Mouse (Mus musculus): Measurements from ENCODE around the gene Fam167b.

The Fam167b gene

GRCm38 (mm10) chr4:129578466-129578865, at the start of gene Fam167b:
Fam167b (minus strand) TSS chr4:129578549.
- DNase-seq = peak; percentile 75

GRCm38 (mm10) chr4:129626035-129626434, 47.7 kb upstream of the Fam167b start:
- no peak for DNase-seq

DNA sequence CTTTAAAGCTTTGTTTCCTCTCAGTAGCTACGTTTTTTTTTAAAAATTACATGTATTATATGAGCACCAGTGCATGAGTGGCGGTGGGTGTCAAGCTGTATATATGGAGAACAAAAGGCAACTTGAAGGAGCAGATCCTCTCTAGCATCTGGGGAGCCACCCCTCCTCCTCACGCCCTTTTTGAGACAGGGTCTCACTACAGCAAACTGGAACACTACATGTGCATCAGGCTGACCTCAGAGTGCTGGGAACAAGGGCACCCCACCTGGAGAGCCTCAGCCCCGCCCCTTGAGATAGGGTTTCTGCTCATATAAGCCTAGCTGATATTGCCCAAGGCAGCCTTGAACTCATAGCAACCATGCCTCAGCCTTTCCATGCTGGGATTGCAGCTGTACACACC, 47.1 kb upstream of the Fam167b start:
- DNase-seq = no peak

- peak; percentile 61 for DNase-seq
These were observed 46.7 kb upstream of the Fam167b start for GRCm38 (mm10) chr4:129625029-129625370.

GRCm38 (mm10) chr4:129624281-129625028, 46.1 kb upstream of the Fam167b start:
- peak; percentile 90 for DNase-seq

- peak; percentile 69 for DNase-seq
These were observed 45.3 kb upstream of the Fam167b start, which contains the start of gene Ccdc28b for GRCm38 (mm10) chr4:129623681-129624091. Ccdc28b (minus strand) TSS chr4:129623947.

GRCm38 (mm10) chr4:129622803-129623535, 44.6 kb upstream of the Fam167b start:
- no peak for DNase-seq

DNA sequence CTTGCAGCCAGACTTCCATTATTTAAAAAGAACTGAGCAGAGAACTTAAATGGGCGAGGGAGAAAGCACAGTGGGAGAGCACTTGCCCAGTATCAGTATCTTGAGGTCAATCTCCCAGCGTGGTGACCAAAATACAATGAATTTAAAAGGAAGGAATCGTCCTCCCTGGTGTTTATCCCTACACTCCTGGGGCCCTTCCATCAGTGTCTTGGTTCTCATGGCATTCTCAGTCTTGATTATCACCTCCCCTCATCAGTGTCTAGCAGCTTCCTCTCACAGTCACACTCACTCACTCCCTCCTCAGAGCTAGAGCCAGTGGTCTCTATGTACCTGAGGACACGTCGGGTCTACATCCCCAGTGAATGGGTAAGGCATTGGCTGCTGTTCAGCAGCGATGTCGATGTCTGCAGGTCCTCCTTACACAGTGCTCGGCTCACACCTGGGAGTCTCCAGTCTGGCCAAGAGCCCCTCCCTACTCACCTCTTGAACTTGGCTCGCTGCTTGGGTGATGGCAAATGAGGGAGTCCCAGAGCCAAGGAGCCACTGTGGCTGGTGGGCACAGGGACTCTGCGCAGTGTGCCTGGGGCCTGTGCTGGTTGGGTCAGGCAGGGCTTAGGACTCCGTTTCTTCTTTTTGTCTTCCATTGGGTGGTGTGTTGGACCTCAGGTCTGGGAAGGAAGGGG, 43.9 kb upstream of the Fam167b start:
- DNase-seq = no peak

DNA sequence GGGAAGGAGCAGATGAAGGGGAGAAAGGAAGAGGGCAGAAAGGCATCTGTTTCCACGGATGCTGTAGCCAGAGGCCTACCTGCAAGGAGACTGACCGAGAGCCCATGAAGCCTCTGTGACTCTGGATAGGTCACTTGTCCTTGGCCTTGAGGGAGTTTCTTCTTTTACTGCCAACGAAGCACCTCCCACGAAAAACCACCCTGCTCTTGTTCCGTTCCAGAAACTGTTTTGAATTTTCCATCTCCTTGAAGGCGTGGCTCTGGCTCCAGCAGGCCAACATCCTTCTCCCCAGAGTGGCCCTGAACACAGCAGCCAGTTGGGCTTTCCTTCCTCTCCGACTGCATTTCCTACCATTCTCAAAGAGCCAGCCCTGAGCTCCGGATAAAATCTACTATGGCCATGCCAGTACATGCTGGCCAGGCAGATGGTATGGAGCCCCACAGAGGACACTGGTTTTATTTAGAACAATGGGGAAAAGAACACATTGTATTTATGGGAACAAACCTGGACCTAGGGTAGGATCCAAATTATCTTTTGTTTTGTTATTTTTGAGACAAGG, 43.0 kb upstream of the Fam167b start:
- peak; percentile 63 for DNase-seq

DNA sequence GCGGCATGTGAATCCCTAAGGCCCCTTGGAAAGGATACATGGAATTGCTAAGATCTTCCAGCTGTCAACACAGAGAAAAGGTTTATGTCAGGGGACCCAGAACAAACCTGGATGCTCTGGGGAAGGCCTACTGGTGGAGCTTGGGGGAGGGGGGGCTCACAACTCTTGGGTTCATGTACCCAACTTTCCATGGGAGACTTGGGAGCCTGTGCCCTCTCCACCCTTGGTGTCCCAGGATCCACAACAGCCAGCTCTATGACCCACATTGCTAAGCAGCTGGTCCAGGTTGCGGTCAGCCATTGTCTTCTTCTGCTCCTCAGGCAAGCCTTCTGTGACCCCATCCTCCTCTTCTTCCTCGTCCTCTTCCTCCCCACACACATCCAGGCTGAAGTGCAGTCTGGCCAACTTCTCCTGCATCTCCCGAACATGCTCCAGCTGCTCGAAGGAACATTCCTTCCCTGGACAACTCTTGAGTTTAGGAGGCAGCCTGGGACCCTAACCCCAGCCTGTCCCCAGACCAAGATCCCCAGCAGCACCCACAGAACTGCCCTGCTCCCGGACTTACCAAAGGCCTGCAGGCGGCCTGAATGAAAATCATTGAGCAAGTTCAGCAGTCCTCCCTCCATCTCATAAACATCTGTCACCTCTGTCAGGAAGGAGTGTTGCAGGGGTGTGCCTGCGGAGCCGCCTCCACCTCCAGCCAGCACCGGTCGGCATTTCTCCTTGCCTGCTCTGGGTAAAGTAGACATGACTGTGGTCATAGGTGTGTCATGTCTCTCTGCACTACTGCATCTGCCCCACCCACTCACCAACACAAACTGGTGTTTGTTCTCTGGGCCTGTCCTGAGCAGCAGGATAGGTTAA, 42.3 kb upstream of the Fam167b start:
- DNase-seq = no peak

DNA sequence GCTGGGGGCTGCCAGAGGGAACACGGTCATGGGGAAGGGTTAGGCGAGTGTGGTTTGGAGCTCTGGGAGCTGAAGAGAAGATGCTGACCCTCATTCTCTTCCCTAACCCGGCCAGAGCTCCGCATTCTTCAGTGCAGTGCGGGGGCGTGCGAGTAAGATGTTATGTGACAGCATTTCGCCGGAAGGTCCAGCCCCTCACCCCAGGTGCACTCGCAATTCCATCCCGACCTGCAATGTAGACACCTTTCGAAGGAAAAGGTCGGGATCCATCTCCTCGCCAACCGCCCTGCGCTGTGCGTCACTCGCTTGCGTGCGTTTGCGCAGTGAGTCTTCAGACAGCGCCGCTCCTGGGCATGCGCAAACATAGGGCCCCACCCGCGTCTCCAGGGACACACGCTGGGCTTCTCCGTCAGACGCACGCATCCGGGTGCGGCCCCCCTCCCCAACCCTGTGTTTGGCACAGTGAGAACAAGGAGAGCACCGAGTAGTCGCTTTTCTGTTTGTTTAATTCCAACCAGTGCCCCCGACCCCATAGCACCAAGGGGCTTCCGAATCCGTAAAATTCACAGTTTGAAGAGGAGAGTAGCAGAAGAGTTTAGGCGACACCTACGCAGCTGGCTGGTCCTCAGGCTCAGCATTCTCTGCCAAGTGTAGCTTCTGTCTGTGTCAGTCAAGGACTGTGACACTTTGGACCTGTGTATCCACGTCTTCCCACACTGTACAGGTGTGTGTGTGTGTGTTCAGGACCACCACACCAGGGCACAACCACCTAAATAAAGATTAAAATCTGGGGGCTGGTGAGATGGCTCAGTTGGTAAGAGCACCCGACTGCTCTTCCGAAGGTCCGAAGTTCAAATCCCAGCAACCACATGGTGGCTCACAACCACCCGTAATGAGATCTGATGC, 40.7 kb upstream of the Fam167b start, which contains the start of gene Iqcc:
TSS of gene Iqcc (minus strand) at position 314 of the 906 bp plus-strand sequence.
- peak; percentile 97 for DNase-seq

- DNase-seq = no peak
These were observed 39.7 kb upstream of the Fam167b start for GRCm38 (mm10) chr4:129618031-129618430.

GRCm38 (mm10) chr4:129617121-129617641, 38.8 kb upstream of the Fam167b start:
- DNase-seq = no peak

GRCm38 (mm10) chr4:129616631-129617030, 38.3 kb upstream of the Fam167b start:
- no peak for DNase-seq

DNA sequence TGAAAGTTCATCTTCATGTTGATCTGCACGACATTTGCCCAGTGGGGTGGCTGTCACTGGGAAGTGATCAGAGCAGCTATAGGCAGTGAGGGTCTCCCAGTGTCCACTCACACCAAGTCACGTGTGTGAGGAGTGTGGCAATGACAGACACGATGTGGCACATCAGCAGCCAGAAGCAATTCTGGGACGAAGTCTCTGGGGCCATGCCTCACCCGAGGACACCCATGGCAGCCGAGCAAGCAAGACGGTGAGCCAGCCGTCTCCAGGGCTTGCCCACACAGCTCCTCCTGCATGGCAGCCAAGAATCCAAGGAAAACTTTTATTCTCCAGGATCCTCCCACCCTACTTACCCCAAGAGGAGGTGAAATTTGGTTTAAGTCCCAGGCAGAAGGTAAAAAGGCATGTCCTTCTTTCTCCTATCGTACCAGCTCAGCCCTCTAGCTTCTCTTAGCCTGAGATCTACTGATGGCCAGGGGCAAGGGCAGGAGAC, 37.5 kb upstream of the Fam167b start:
- DNase-seq = no peak

GRCm38 (mm10) chr4:129614093-129614492, 35.7 kb upstream of the Fam167b start, which contains the start of gene Dcdc2b:
Dcdc2b (minus strand) TSS chr4:129614257.
- no peak for DNase-seq

- no peak for DNase-seq
These were observed 32.1 kb upstream of the Fam167b start for GRCm38 (mm10) chr4:129610472-129610871.

- no peak for DNase-seq
These were observed 31.7 kb upstream of the Fam167b start for GRCm38 (mm10) chr4:129610026-129610425.

- no peak for DNase-seq
These were observed 30.8 kb upstream of the Fam167b start for GRCm38 (mm10) chr4:129609139-129609631.

DNA sequence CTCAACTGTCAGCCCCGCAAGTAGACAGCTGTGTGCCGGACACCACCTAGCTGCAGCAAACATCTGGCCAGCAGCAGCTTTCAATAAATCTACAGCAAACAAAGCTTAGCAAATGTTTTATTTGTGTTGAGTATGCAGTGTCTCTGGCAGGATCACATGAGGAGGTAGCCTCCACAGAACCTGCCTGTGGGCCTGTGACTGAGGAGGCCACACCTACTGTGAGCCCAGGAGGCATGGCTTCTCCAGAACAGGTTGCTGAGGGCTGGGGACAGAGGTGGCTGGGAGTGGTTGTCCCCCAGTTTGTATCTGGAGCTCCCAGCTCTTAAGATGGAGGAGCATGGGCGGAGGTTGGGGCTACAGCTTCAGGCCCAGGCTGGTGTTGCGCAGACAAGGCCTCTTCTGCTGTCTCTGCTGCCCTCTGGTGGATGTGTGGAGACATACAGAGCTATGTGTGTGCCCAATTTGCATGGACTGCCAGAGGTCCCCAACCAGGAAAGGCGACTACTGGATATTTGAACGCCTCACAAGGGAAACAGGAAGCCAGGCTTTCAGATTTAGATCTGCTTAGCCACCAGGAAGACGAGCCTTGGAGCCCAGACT, 30.2 kb upstream of the Fam167b start:
- DNase-seq = peak; percentile 84
